13 mouse cellular contexts compared by ENCODE assay signal in the genomic region with DNA sequence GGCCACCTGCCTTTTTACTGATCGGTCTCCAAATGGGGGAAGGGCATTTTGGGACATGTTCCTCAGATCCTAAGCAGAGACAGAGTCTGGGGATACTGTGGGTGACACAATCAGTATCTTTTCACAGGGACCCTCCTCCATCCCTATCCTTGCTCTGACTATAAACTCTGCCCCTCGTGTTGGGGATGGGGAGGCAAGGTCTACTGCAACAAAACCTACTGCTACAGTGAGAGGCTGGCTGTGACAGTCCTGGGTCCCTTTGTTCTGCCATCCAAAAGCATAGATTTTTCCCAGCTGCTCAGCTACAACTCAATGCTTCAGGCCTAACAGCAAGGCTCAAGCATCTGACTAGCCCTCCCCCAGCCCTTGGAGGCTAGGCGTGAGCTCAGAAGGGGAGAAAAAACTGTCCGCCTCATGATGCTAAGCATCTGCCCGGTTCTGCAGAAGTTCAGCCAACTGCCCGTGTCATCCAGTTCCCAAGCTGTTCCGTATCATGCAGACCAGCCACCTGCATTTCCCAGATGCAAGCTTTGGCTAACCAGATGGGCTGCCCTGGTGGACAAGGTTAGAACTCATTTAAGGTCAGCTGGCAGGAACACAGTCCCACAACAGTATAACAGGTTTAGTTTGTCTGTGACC.
A peak's percentile ranks its signal among the peaks of the same experiment; 100 is the strongest.
DNase-seq lines count a peak whose midpoint lies in the region; ATAC-seq and TF ChIP-seq lines count a peak whose summit lies in the region.
"Had no signal": no experiment of that assay in that cellular context is flagged by ENCODE, and none has a peak within 500 bp of the region (broad histone marks: within the 10 kb centered on the region; RNA-seq: fewer than 3 reads in every experiment).

No protein-coding gene starts in this region.

- H3K4me2 ChIP-seq in midbrain, postnatal 0 days (ENCODE audit: low read depth, low read length, poor library complexity, severe bottlenecking): no peak overlapping the region
- H3K4me2 ChIP-seq in midbrain, embryonic 14.5 days (ENCODE audit: low read length): no peak overlapping the region
- no peak overlapping the region for H3K4me2 ChIP-seq in hindbrain, postnatal 0 days (ENCODE audit: low read depth, low read length)
- H3K4me2 ChIP-seq in stomach, embryonic 16.5 days (ENCODE audit: low read depth, low read length): no peak overlapping the region
- H3K4me2 ChIP-seq: embryonic facial prominence, embryonic 13.5 days had no signal

- H3K9me3 ChIP-seq in midbrain, postnatal 0 days (ENCODE audit: low read length): no peaks in the 10 kb centered on the region
- H3K9me3 ChIP-seq in midbrain, embryonic 14.5 days (ENCODE audit: control insufficient read depth, low read length): no peaks in the 10 kb centered on the region
- H3K9me3 ChIP-seq in hindbrain, postnatal 0 days (ENCODE audit: low read length): no peaks in the 10 kb centered on the region
- H3K9me3 ChIP-seq in stomach, embryonic 16.5 days (replicated peaks; ENCODE audit: control insufficient read depth, low read length): no peaks in the 10 kb centered on the region
- H3K9me3 ChIP-seq: embryonic facial prominence, embryonic 13.5 days had no signal

- H3K4me3 ChIP-seq in midbrain, postnatal 0 days (ENCODE audit: low read depth, low read length): no peak overlapping the region
- H3K4me3 ChIP-seq in midbrain, embryonic 14.5 days (replicated peaks; ENCODE audit: low read depth, low read length): no peak overlapping the region
- no peak overlapping the region for H3K4me3 ChIP-seq in hindbrain, postnatal 0 days (ENCODE audit: low read length)
- H3K4me3 ChIP-seq in stomach, embryonic 16.5 days (replicated peaks; ENCODE audit: low read length): no peak overlapping the region
- H3K4me3 ChIP-seq: embryonic facial prominence, embryonic 13.5 days had no signal

- peak; percentile 22 to 23 for DNase-seq in heart, postnatal 10 days
- no peak for DNase-seq in heart, postnatal 4 days
- no peak for DNase-seq in midbrain, postnatal 0 days (ENCODE audit: low spot score)
- DNase-seq in midbrain, embryonic 14.5 days: no peak
- DNase-seq in hindbrain, postnatal 0 days (ENCODE audit: low spot score): peak; percentile 37
- no peak for DNase-seq in urinary bladder, adult 18-20 months (ENCODE audit: low spot score in 2 of 2)
- DNase-seq: adrenal gland, postnatal 10 days; cerebellum, adult 2 months; gastrocnemius, postnatal 25 days; liver, postnatal 0 days; thymus, postnatal 14 days had no signal

- ATAC-seq in midbrain, postnatal 0 days (ENCODE audit: low FRiP score): no peak
- ATAC-seq in midbrain, embryonic 14.5 days (ENCODE audit: low FRiP score, low TSS enrichment): no peak
- ATAC-seq in hindbrain, postnatal 0 days: no peak
- ATAC-seq in stomach, embryonic 16.5 days (ENCODE audit: insufficient read depth, low FRiP score): peak; percentile 60; the same call in 1 of the 2 replicates
- ATAC-seq: liver, postnatal 0 days had no signal

- H3K4me1 ChIP-seq in midbrain, postnatal 0 days (ENCODE audit: insufficient read depth, low read length): no peaks in the 10 kb centered on the region; the same call in 1 of the 2 replicates
- peaks cover 5% of the 10 kb centered on the region; the same call in 1 of the 2 replicates for H3K4me1 ChIP-seq in midbrain, embryonic 14.5 days (ENCODE audit: control insufficient read depth, insufficient read depth, low read length)
- 0 out of 2 replicates have a peak, but pooled peaks cover 6% of the 10 kb centered on the region for H3K4me1 ChIP-seq in hindbrain, postnatal 0 days (ENCODE audit: insufficient read depth, low read length)
- peaks cover 5% of the 10 kb centered on the region; the same call in 1 of the 2 replicates for H3K4me1 ChIP-seq in stomach, embryonic 16.5 days (ENCODE audit: control insufficient read depth, insufficient read depth, low read length)

- WGBS in midbrain, postnatal 0 days: 66% methylated on average over 7 of the region's 7 CpGs
- 59% methylated on average over 7 of the region's 7 CpGs for WGBS in midbrain, embryonic 14.5 days
- WGBS in hindbrain, postnatal 0 days: 48% methylated on average over 7 of the region's 7 CpGs
- WGBS in stomach, embryonic 16.5 days: 49% methylated on average over 7 of the region's 7 CpGs

- TF ChIP-seq CTCF in midbrain, postnatal 0 days (IDR thresholded peaks at IDR 0.05): 0 out of 2 replicates have a peak, but pooled peaks have one; percentile 6
- peak; percentile 24; the same call in 1 of the 2 replicates for TF ChIP-seq CTCF in hindbrain, postnatal 0 days (IDR thresholded peaks at IDR 0.05; ENCODE audit: low read depth)

- no peak overlapping the region for H3K27ac ChIP-seq in midbrain, postnatal 0 days (ENCODE audit: low read depth, low read length)
- no peak overlapping the region for H3K27ac ChIP-seq in midbrain, embryonic 14.5 days (replicated peaks; ENCODE audit: low read depth, low read length)
- H3K27ac ChIP-seq in hindbrain, postnatal 0 days: no peak overlapping the region
- no peak overlapping the region for H3K27ac ChIP-seq in stomach, embryonic 16.5 days (ENCODE audit: low read length)
- H3K27ac ChIP-seq: embryonic facial prominence, embryonic 13.5 days had no signal

- no peaks in the 10 kb centered on the region for H3K27me3 ChIP-seq in midbrain, postnatal 0 days (ENCODE audit: insufficient read depth, low read length)
- no peaks in the 10 kb centered on the region for H3K27me3 ChIP-seq in midbrain, embryonic 14.5 days (ENCODE audit: control insufficient read depth, insufficient read depth, low read length)
- no peaks in the 10 kb centered on the region for H3K27me3 ChIP-seq in hindbrain, postnatal 0 days (ENCODE audit: insufficient read depth, low read length)
- H3K27me3 ChIP-seq in stomach, embryonic 16.5 days (ENCODE audit: control insufficient read depth, insufficient read depth, low read length): no peaks in the 10 kb centered on the region
- H3K27me3 ChIP-seq: embryonic facial prominence, embryonic 13.5 days had no signal

- intact Hi-C loops in heart, postnatal 10 days (cut with DNase I): no loop called here

- H3K36me3 ChIP-seq in midbrain, postnatal 0 days (ENCODE audit: insufficient read depth, low read length): no peaks in the 10 kb centered on the region
- H3K36me3 ChIP-seq in midbrain, embryonic 14.5 days (ENCODE audit: control insufficient read depth, insufficient read depth, low read length): no peaks in the 10 kb centered on the region
- no peaks in the 10 kb centered on the region for H3K36me3 ChIP-seq in hindbrain, postnatal 0 days (ENCODE audit: insufficient read depth, low read length)
- no peaks in the 10 kb centered on the region for H3K36me3 ChIP-seq in stomach, embryonic 16.5 days (ENCODE audit: control insufficient read depth, insufficient read depth, low read length)
- H3K36me3 ChIP-seq: embryonic facial prominence, embryonic 13.5 days had no signal

- no peak overlapping the region for H3K9ac ChIP-seq in midbrain, postnatal 0 days (replicated peaks; ENCODE audit: low read length, poor library complexity, severe bottlenecking)
- no peak overlapping the region for H3K9ac ChIP-seq in midbrain, embryonic 14.5 days (replicated peaks; ENCODE audit: low read length)
- no peak overlapping the region for H3K9ac ChIP-seq in hindbrain, postnatal 0 days (replicated peaks; ENCODE audit: low read length)
- no peak overlapping the region for H3K9ac ChIP-seq in stomach, embryonic 16.5 days (ENCODE audit: low read length)
- H3K9ac ChIP-seq: embryonic facial prominence, embryonic 13.5 days; liver, postnatal 0 days had no signal

Comparison
In these comparisons a context has a peak if more than half of its experiments do, and no peak if none do; other contexts are left out.
1. DNase-seq: peak in heart, postnatal 10 days (2 of 2) and hindbrain, postnatal 0 days (single experiment); none in heart, postnatal 4 days (single experiment), midbrain, postnatal 0 days (single experiment), midbrain, embryonic 14.5 days (single experiment) and urinary bladder, adult 18-20 months (0 of 2).